ENCODE assay signal across 8 mouse cellular contexts in the genomic region with DNA sequence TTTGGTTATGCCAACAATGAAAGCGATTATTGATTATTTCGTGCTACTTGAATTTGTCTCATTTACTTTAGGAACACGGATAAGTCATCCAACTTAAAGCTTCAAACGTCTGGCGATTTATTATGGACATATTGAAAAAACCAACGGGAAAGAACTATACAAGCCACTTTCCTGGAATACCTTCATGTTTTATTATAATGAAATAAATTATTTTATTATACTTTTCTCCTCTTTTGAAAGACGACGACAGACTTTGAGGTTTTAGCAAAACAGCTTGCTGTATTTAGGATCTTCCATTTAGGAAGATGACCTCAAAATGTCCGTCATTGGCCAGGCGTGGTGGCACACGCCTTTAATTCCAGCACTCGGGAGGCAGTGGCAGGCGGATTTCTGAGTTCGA. TPM values are rescaled to one million over a fixed set of nuclear protein-coding genes. Genes with fewer than 3 reads are reported as not detected.
DNase-seq lines count a peak whose midpoint lies in the region; ATAC-seq and TF ChIP-seq lines count a peak whose summit lies in the region.

No protein-coding gene starts in this region.

- H3K27me3 ChIP-seq in kidney, embryonic 15.5 days = no peaks in the 10 kb centered on the region
- no peaks in the 10 kb centered on the region for H3K27me3 ChIP-seq in hindbrain, embryonic 16.5 days (replicated peaks; ENCODE audit: control insufficient read depth, insufficient read depth, low read length)
- H3K27me3 ChIP-seq in midbrain, postnatal 0 days (ENCODE audit: insufficient read depth, low read length) = no peaks in the 10 kb centered on the region

- H3K4me1 ChIP-seq in kidney, embryonic 15.5 days = peaks cover 35% of the 10 kb centered on the region
- no peaks in the 10 kb centered on the region for H3K4me1 ChIP-seq in brown adipose tissue, adult 24 weeks (ENCODE audit: control insufficient read depth, insufficient read depth, insufficient read length, low read length)
- H3K4me1 ChIP-seq in hindbrain, embryonic 16.5 days (ENCODE audit: control insufficient read depth, insufficient read depth, low read depth, low read length) = peaks cover 24% of the 10 kb centered on the region
- H3K4me1 ChIP-seq in midbrain, postnatal 0 days (ENCODE audit: insufficient read depth, low read length) = no peaks in the 10 kb centered on the region

- H3K9ac ChIP-seq in kidney, embryonic 15.5 days = peak overlapping the region; percentile 24
- peak overlapping the region; percentile 53; the same call in 1 of the 2 replicates for H3K9ac ChIP-seq in hindbrain, embryonic 16.5 days (ENCODE audit: low read depth, low read length)
- no peak overlapping the region for H3K9ac ChIP-seq in midbrain, postnatal 0 days (replicated peaks; ENCODE audit: low read length, poor library complexity, severe bottlenecking)

- DNase-seq in kidney, postnatal 4 days = no peak
- DNase-seq in midbrain, postnatal 0 days (ENCODE audit: low spot score) = no peak
- no peak for DNase-seq in urinary bladder, adult 18-20 months (ENCODE audit: low spot score in 2 of 2)
- DNase-seq in left cerebral cortex, adult 9 months (ENCODE audit: low spot score in 2 of 2) = no peak
- no peak for DNase-seq in kidney, adult 11 months

- TF ChIP-seq CTCF in midbrain, postnatal 0 days (IDR thresholded peaks at IDR 0.05) = no peak

- WGBS in kidney, embryonic 15.5 days = 53% methylated on average over 14 of the region's 14 CpGs
- whole genome bisulfite sequencing in hindbrain, embryonic 16.5 days = 56% methylated on average over 14 of the region's 14 CpGs
- WGBS in midbrain, postnatal 0 days = 52% methylated on average over 14 of the region's 14 CpGs

- peak overlapping the region; percentile 56 for H3K4me2 ChIP-seq in kidney, embryonic 15.5 days
- peak overlapping the region; percentile 52 for H3K4me2 ChIP-seq in hindbrain, embryonic 16.5 days (ENCODE audit: low read length)
- peak overlapping the region; percentile 32 for H3K4me2 ChIP-seq in midbrain, postnatal 0 days (ENCODE audit: low read depth, low read length, poor library complexity, severe bottlenecking)

- H3K36me3 ChIP-seq in kidney, embryonic 15.5 days = peaks cover 25% of the 10 kb centered on the region
- peaks cover 4% of the 10 kb centered on the region for H3K36me3 ChIP-seq in hindbrain, embryonic 16.5 days (ENCODE audit: control insufficient read depth, insufficient read depth, low read length)
- H3K36me3 ChIP-seq in midbrain, postnatal 0 days (ENCODE audit: insufficient read depth, low read length) = peaks cover 10% of the 10 kb centered on the region

- ATAC-seq in kidney, embryonic 15.5 days (replicated peaks; ENCODE audit: low FRiP score) = no peak
- ATAC-seq in hindbrain, embryonic 16.5 days = no peak
- ATAC-seq in midbrain, postnatal 0 days (ENCODE audit: low FRiP score) = no peak

- no peaks in the 10 kb centered on the region for H3K9me3 ChIP-seq in kidney, embryonic 15.5 days (replicated peaks)
- no peaks in the 10 kb centered on the region for H3K9me3 ChIP-seq in hindbrain, embryonic 16.5 days (ENCODE audit: control insufficient read depth, low read length)
- H3K9me3 ChIP-seq in midbrain, postnatal 0 days (ENCODE audit: low read length) = no peaks in the 10 kb centered on the region

- peak overlapping the region; percentile 76 for H3K4me3 ChIP-seq in kidney, embryonic 15.5 days (replicated peaks)
- peak overlapping the region; percentile 50 for H3K4me3 ChIP-seq in brown adipose tissue, adult 24 weeks (ENCODE audit: insufficient read depth, low read depth, low read length)
- peak overlapping the region; percentile 62 for H3K4me3 ChIP-seq in hindbrain, embryonic 16.5 days (ENCODE audit: low read length)
- H3K4me3 ChIP-seq in midbrain, postnatal 0 days (ENCODE audit: low read depth, low read length) = peak overlapping the region; percentile 56

- 0 out of 2 replicates have a peak overlapping the region, but pooled peaks have one; percentile 82 for H3K27ac ChIP-seq in kidney, embryonic 15.5 days
- H3K27ac ChIP-seq in brown adipose tissue, adult 24 weeks (replicated peaks; ENCODE audit: low read depth, low read length) = 0 out of 2 replicates have a peak overlapping the region, but pooled peaks have one; percentile 67
- H3K27ac ChIP-seq in hindbrain, embryonic 16.5 days (ENCODE audit: low read depth, low read length) = peak overlapping the region; percentile 81
- H3K27ac ChIP-seq in midbrain, postnatal 0 days (ENCODE audit: low read depth, low read length) = peak overlapping the region; percentile 55; the same call in 1 of the 2 replicates

RNA-seq across cellular contexts. Expression of a gene that starts 0.8 kb away (rescaled TPM):
- polyA plus RNA-seq in kidney, embryonic 15.5 days (2015; fragmentation: Nextera tagmentation; extraction: Ambion mirVana) = 16.5 TPM in 2 replicates
- polyA plus RNA-seq in brown adipose tissue, adult 24 weeks (2012; ENCODE audit: insufficient read depth, insufficient read length, missing spikeins) = 3.0 and 3.3 TPM in 2 replicates
- 9.3 and 11.2 TPM in 2 replicates for polyA plus RNA-seq in hindbrain, embryonic 16.5 days (2015; fragmentation: Nextera tagmentation; extraction: Ambion mirVana)
- total RNA-seq in midbrain, postnatal 0 days (2014; rRNA removed) = 22.4 and 22.6 TPM in 2 replicates
- 3.7 and 4.7 TPM in 2 replicates for polyA plus RNA-seq in midbrain, postnatal 0 days (2015; fragmentation: Nextera tagmentation; extraction: Ambion mirVana)

RNA-seq across cellular contexts. Expression of a gene that starts 2.5 kb away (rescaled TPM):
- 951 and 997 TPM in 2 replicates for polyA plus RNA-seq in kidney, embryonic 15.5 days (2015; fragmentation: Nextera tagmentation; extraction: Ambion mirVana)
- 32.5 and 58.6 TPM in 2 replicates for polyA plus RNA-seq in brown adipose tissue, adult 24 weeks (2012; ENCODE audit: insufficient read depth, insufficient read length, missing spikeins)
- polyA plus RNA-seq in hindbrain, embryonic 16.5 days (2015; fragmentation: Nextera tagmentation; extraction: Ambion mirVana) = 1,705 and 1,762 TPM in 2 replicates
- total RNA-seq in midbrain, postnatal 0 days (2014; rRNA removed) = 3,416 and 3,526 TPM in 2 replicates
- polyA plus RNA-seq in midbrain, postnatal 0 days (2015; fragmentation: Nextera tagmentation; extraction: Ambion mirVana) = 1,872 and 1,886 TPM in 2 replicates

RNA-seq across cellular contexts. Expression of a gene that starts 17.5 kb away (rescaled TPM):
- polyA plus RNA-seq in kidney, embryonic 15.5 days (2015; fragmentation: Nextera tagmentation; extraction: Ambion mirVana) = 42.3 and 44.6 TPM in 2 replicates
- 38.1 and 61.2 TPM in 2 replicates for polyA plus RNA-seq in brown adipose tissue, adult 24 weeks (2012; ENCODE audit: insufficient read depth, insufficient read length, missing spikeins)
- 131 and 150 TPM in 2 replicates for polyA plus RNA-seq in hindbrain, embryonic 16.5 days (2015; fragmentation: Nextera tagmentation; extraction: Ambion mirVana)
- total RNA-seq in midbrain, postnatal 0 days (2014; rRNA removed) = 112 and 122 TPM in 2 replicates
- polyA plus RNA-seq in midbrain, postnatal 0 days (2015; fragmentation: Nextera tagmentation; extraction: Ambion mirVana) = 124 and 140 TPM in 2 replicates

RNA-seq across cellular contexts. Expression of a gene that starts 19.1 kb away (rescaled TPM):
- polyA plus RNA-seq in kidney, embryonic 15.5 days (2015; fragmentation: Nextera tagmentation; extraction: Ambion mirVana) = 25.3 and 25.4 TPM in 2 replicates
- 19.2 and 52.4 TPM in 2 replicates for polyA plus RNA-seq in brown adipose tissue, adult 24 weeks (2012; ENCODE audit: insufficient read depth, insufficient read length, missing spikeins)
- polyA plus RNA-seq in hindbrain, embryonic 16.5 days (2015; fragmentation: Nextera tagmentation; extraction: Ambion mirVana) = 14.5 and 17.2 TPM in 2 replicates
- 10.9 and 13.5 TPM in 2 replicates for total RNA-seq in midbrain, postnatal 0 days (2014; rRNA removed)
- 12.2 and 16.0 TPM in 2 replicates for polyA plus RNA-seq in midbrain, postnatal 0 days (2015; fragmentation: Nextera tagmentation; extraction: Ambion mirVana)

RNA-seq across cellular contexts. Expression of a gene that starts 20.6 kb away (rescaled TPM):
- 58.0 and 65.7 TPM in 2 replicates for polyA plus RNA-seq in kidney, embryonic 15.5 days (2015; fragmentation: Nextera tagmentation; extraction: Ambion mirVana)
- polyA plus RNA-seq in brown adipose tissue, adult 24 weeks (2012; ENCODE audit: insufficient read depth, insufficient read length, missing spikeins) = 1.4 and 2.8 TPM in 2 replicates
- 20.8 and 22.3 TPM in 2 replicates for polyA plus RNA-seq in hindbrain, embryonic 16.5 days (2015; fragmentation: Nextera tagmentation; extraction: Ambion mirVana)
- total RNA-seq in midbrain, postnatal 0 days (2014; rRNA removed) = 7.6 and 12.1 TPM in 2 replicates
- 11.0 and 11.8 TPM in 2 replicates for polyA plus RNA-seq in midbrain, postnatal 0 days (2015; fragmentation: Nextera tagmentation; extraction: Ambion mirVana)

Comparison
In these comparisons a context has a peak if more than half of its experiments do, and no peak if none do; other contexts are left out.
1. RNA of a gene that starts 2.5 kb away (polyA plus RNA-seq): 1,872 to 1,886 TPM in midbrain, postnatal 0 days, 1,705 to 1,762 TPM in hindbrain, embryonic 16.5 days and 951 to 997 TPM in kidney, embryonic 15.5 days; 32.5 to 58.6 TPM in brown adipose tissue, adult 24 weeks; every median in the first group is over 10 times any median in the second.
2. Peak in every context shown above with its lines, with median percentiles within 50 percentile points of each other: H3K27ac ChIP-seq, H3K4me2 ChIP-seq and H3K4me3 ChIP-seq.